ENCODE assay signal across 13 mouse cellular contexts in the genomic region with DNA sequence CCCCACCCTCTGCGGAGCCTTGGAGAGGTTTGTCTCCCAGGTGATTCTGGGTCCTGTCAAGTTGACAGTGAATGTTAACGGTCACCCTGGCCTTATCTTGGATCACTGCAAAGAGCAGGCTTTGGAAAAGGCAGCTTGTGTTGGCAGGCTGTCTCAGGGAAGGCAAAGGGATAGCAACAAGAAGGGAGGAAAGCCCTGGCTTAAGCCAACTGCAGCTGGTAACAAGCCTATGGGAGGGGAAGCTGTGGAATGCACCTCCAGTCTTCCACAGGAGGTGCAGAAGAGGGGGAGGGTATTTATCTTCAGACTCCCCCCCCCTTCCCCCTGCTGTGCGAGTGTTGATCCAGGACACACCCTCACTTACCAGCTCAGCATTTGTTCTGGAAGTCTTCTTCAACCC. TPM values are rescaled to one million over a fixed set of nuclear protein-coding genes. Genes with fewer than 3 reads are reported as not detected.
DNase-seq lines count a peak whose midpoint lies in the region; ATAC-seq and TF ChIP-seq lines count a peak whose summit lies in the region.
"Had no signal": no experiment of that assay in that cellular context is flagged by ENCODE, and none has a peak within 500 bp of the region (broad histone marks: within the 10 kb centered on the region; RNA-seq: fewer than 3 reads in every experiment).

No protein-coding gene starts in this region.

- TF ChIP-seq CTCF in gastrocnemius, adult 2 months (IDR thresholded peaks at IDR 0.05), result no peak

- peak; percentile 21; the same call in 1 of the 2 replicates for ATAC-seq in heart, embryonic 13.5 days (ENCODE audit: extremely low read depth, insufficient number of reproducible peaks, low FRiP score, low TSS enrichment)
- ATAC-seq in liver, embryonic 11.5 days (replicated peaks; ENCODE audit: low FRiP score), result no peak
- ATAC-seq: Patski had no signal

- peaks cover 7% of the 10 kb centered on the region for H3K36me3 ChIP-seq in heart, embryonic 13.5 days
- H3K36me3 ChIP-seq in liver, embryonic 11.5 days (ENCODE audit: control insufficient read depth, insufficient read depth, low read length), result no peaks in the 10 kb centered on the region
- H3K36me3 ChIP-seq: forebrain, embryonic 10.5 days had no signal

- peak overlapping the region; percentile 98 for H3K27ac ChIP-seq in gastrocnemius, adult 2 months
- peak overlapping the region; percentile 83 for H3K27ac ChIP-seq in heart, embryonic 13.5 days (replicated peaks)
- H3K27ac ChIP-seq in liver, embryonic 11.5 days (ENCODE audit: low read depth, low read length), result no peak overlapping the region
- H3K27ac ChIP-seq: forebrain, embryonic 10.5 days had no signal

- no peaks in the 10 kb centered on the region for H3K27me3 ChIP-seq in heart, embryonic 13.5 days (replicated peaks)
- H3K27me3 ChIP-seq in liver, embryonic 11.5 days (replicated peaks; ENCODE audit: control insufficient read depth, insufficient read depth, low read length), result peaks cover 9% of the 10 kb centered on the region

- WGBS in heart, embryonic 13.5 days, result 2% methylated on average over 3 of the region's 3 CpGs
- 34% methylated on average over 3 of the region's 3 CpGs for WGBS in liver, embryonic 11.5 days

- intact Hi-C loops in gastrocnemius, adult 2 months (cut with DNase I), result no loop called here

- H3K4me1 ChIP-seq in heart, embryonic 13.5 days, result peaks cover 85% of the 10 kb centered on the region
- H3K4me1 ChIP-seq in liver, embryonic 11.5 days (replicated peaks; ENCODE audit: control insufficient read depth, insufficient read depth, low read length), result no peaks in the 10 kb centered on the region; the same call in 1 of the 2 replicates

- peak; percentile 54 for DNase-seq in gastrocnemius, adult 2 months
- DNase-seq in gastrocnemius, postnatal 10 days, result no peak
- peak; percentile 89 for DNase-seq in ZHBTc4 (ENCODE audit: low read depth, low spot score)
- peak; percentile 16 for DNase-seq in lung, postnatal 25 days (ENCODE audit: low spot score)
- no peak for DNase-seq in cerebellum, postnatal 25 days
- no peak for DNase-seq in liver, embryonic 11.5 days (ENCODE audit: low spot score)
- DNase-seq in retina, postnatal 1 day, result no peak
- DNase-seq: kidney, postnatal 10 days had no signal

- peak overlapping the region; percentile 11 for H3K9ac ChIP-seq in heart, embryonic 13.5 days
- no peak overlapping the region for H3K9ac ChIP-seq in liver, embryonic 11.5 days (ENCODE audit: low read depth, low read length)

- H3K4me3 ChIP-seq in gastrocnemius, adult 2 months, result peak overlapping the region; percentile 46
- H3K4me3 ChIP-seq in heart, embryonic 13.5 days, result peak overlapping the region; percentile 19; the same call in 1 of the 2 replicates
- H3K4me3 ChIP-seq in liver, embryonic 11.5 days (ENCODE audit: low read depth, low read length), result no peak overlapping the region
- H3K4me3 ChIP-seq: forebrain, embryonic 10.5 days had no signal

- H3K4me2 ChIP-seq in heart, embryonic 13.5 days, result peak overlapping the region; percentile 53
- H3K4me2 ChIP-seq in liver, embryonic 11.5 days, result no peak overlapping the region

- no peaks in the 10 kb centered on the region for H3K9me3 ChIP-seq in heart, embryonic 13.5 days
- no peaks in the 10 kb centered on the region for H3K9me3 ChIP-seq in liver, embryonic 11.5 days (ENCODE audit: control insufficient read depth, low read length)
- H3K9me3 ChIP-seq: forebrain, embryonic 10.5 days had no signal

RNA-seq across cellular contexts. Expression of gene Usp13, which starts 5.3 kb away (rescaled TPM):
- total RNA-seq in gastrocnemius, adult 2 months (2021), result 100 to 1,000 TPM; 188 to 287 TPM
- total RNA-seq in gastrocnemius, postnatal 10 days (2021), result 100 to 1,000 TPM; 125 to 134 TPM
- 45.3 and 50.3 TPM in 2 replicates for polyA plus RNA-seq in heart, embryonic 13.5 days (2015; fragmentation: Nextera tagmentation; extraction: Ambion mirVana)
- polyA plus RNA-seq in liver, embryonic 11.5 days (2014; fragmentation: Nextera tagmentation; extraction: Ambion mirVana), result 3.1 and 3.6 TPM in 2 replicates
- total RNA-seq: common myeloid progenitor, adult 5-6 weeks; hematopoietic stem cell, adult 5-6 weeks had no signal

Comparison
In these comparisons a context has a peak if more than half of its experiments do, and no peak if none do; other contexts are left out.
1. DNase-seq: peak in gastrocnemius, adult 2 months (single experiment), ZHBTc4 (single experiment) and lung, postnatal 25 days (single experiment); none in gastrocnemius, postnatal 10 days (single experiment), cerebellum, postnatal 25 days (0 of 2), liver, embryonic 11.5 days (single experiment) and retina, postnatal 1 day (single experiment).